Mouse (Mus musculus): ENCODE data around the gene Chd9.

DNA sequence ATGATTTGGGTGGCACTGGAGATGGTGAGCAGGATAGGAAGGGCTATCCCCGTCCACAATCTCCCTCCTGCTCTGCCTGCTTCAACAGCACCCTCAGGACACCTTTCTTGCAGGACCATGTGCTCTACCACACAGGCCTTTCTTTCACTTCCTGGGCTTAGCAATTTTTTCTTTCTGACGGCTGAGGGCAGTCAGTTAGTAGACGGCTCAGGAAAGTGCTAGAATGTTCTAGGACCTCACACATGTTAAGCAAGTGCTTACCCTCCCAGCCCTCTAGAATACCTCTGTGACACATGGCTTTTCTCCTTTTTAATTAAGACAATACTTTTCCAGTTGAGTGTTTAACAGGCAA, 6.1 kb downstream of the Chd9 start:
- TF ChIP-seq POLR2A (IDR thresholded peaks at IDR 0.05; ENCODE audit: low read depth, low read length), result no peak
- TF ChIP-seq CTCF (IDR thresholded peaks at IDR 0.05; ENCODE audit: extremely low read depth, insufficient read depth, insufficient read length, insufficient replicate concordance), result no peak

Measured in spleen, adult 2 months (tissue).